Mouse (Mus musculus) ES-Bruce4 (cell line): ENCODE measurements around the gene Edrf1. TPM values are rescaled to one million over a fixed set of nuclear protein-coding genes. Genes with fewer than 3 reads are reported as not detected.

ENCODE experiments used
- H3K27ac ChIP-seq: 2 replicates; pipeline ENCODE4 v1.5.1; 2012; ENCODE audit warnings: low read length, inconsistent platforms; ENCODE audit not compliant: insufficient read depth
- H3K27me3 ChIP-seq: 2 replicates; pipeline ENCODE4 v1.6.1; 2012; ENCODE audit warnings: mild to moderate bottlenecking, low read length, inconsistent platforms; ENCODE audit not compliant: control insufficient read depth, poor library complexity, insufficient read depth, severe bottlenecking
- H3K36me3 ChIP-seq: 2 replicates; pipeline ENCODE4 v1.6.1; 2012; ENCODE audit warnings: inconsistent platforms, mild to moderate bottlenecking, low read length, moderate library complexity; ENCODE audit not compliant: control insufficient read depth, poor library complexity, insufficient read depth, severe bottlenecking
- H3K4me1 ChIP-seq: one replicate; pipeline ENCODE4 v1.8.1; 2011; ENCODE audit warnings: low read length; ENCODE audit not compliant: control insufficient read depth, insufficient read depth
- H3K4me3 ChIP-seq: 2 replicates; pipeline ENCODE4 v1.5.1; 2011; ENCODE audit warnings: low read depth, mild to moderate bottlenecking, low read length
- H3K9ac ChIP-seq: 2 replicates; pipeline ENCODE4 v1.6.1; 2012; ENCODE audit warnings: low read depth, mild to moderate bottlenecking, inconsistent platforms; ENCODE audit not compliant: poor library complexity, severe bottlenecking
- H3K9me3 ChIP-seq: replicated peaks from 2 replicates; pipeline ENCODE4 v1.6.1; 2012; ENCODE audit warnings: mild to moderate bottlenecking, low read length, inconsistent platforms; ENCODE audit not compliant: control insufficient read depth, poor library complexity, insufficient read depth, severe bottlenecking
- CTCF ChIP-seq: IDR thresholded peaks from one replicate; pipeline ENCODE4 v1.8.1; 2011; ENCODE audit warnings: low read depth, low read length
- EP300 ChIP-seq: IDR thresholded peaks from 2 replicates; pipeline ENCODE4 v1.6.1; 2011; ENCODE audit warnings: low read depth, low read length; ENCODE audit not compliant: insufficient read depth
- POLR2A ChIP-seq: IDR thresholded peaks from one replicate; pipeline ENCODE4 v1.8.1; 2011; ENCODE audit warnings: low read length; ENCODE audit not compliant: insufficient read depth
- polyA plus RNA-seq: library from polyadenylated mRNA; stranded (reverse); fragments of >200 nt; gene quantifications from 2 replicates; pipeline ENCODE4 v1.2.4, GENCODE M21; 2011; ENCODE audit warnings: low read depth; ENCODE audit not compliant: missing spikeins, insufficient read depth, insufficient read length

Edrf1 gene
- polyA plus RNA-seq, 1 experiment, result 26.1 TPM

GRCm38 (mm10) chr7:133607331-133607730 lies 30.0 kb upstream of the Edrf1 start:
- H3K9me3 ChIP-seq, result no peaks in the 10 kb centered on the region

GRCm38 (mm10) chr7:133607883-133608575 lies 29.3 kb upstream of the Edrf1 start:
- Histone ChIP-seq H3K9me3 (no peaks in the 10 kb centered on the region), H3K4me3 (no peak overlapping the region), H3K36me3 (no peaks in the 10 kb centered on the region), H3K27ac (no peak overlapping the region), H3K9ac (no peak overlapping the region), H3K4me1 (peaks cover 2% of the 10 kb centered on the region), H3K27me3 (no peaks in the 10 kb centered on the region)
- no peak for TF ChIP-seq POLR2A
- TF ChIP-seq EP300, result no peak
- no peak for TF ChIP-seq CTCF

More at GRCm38 (mm10) chr7:133607331-133607730, 30.0 kb upstream of the Edrf1 start:
- TF ChIP-seq EP300 (no peak), CTCF (no peak), POLR2A (no peak)
- no peaks in the 10 kb centered on the region for H3K36me3 ChIP-seq
- H3K27ac ChIP-seq, result no peak overlapping the region
- peaks cover 2% of the 10 kb centered on the region for H3K4me1 ChIP-seq
- no peak overlapping the region for H3K4me3 ChIP-seq
- H3K9ac ChIP-seq, result no peak overlapping the region
- no peaks in the 10 kb centered on the region for H3K27me3 ChIP-seq

- no peak for TF ChIP-seq CTCF
- no peak for TF ChIP-seq POLR2A
- TF ChIP-seq EP300, result no peak
- Histone ChIP-seq H3K36me3 (no peaks in the 10 kb centered on the region), H3K4me1 (peaks cover 2% of the 10 kb centered on the region), H3K27ac (no peak overlapping the region), H3K4me3 (no peak overlapping the region), H3K27me3 (no peaks in the 10 kb centered on the region), H3K9ac (no peak overlapping the region), H3K9me3 (no peaks in the 10 kb centered on the region)
These were observed 28.6 kb upstream of the Edrf1 start for GRCm38 (mm10) chr7:133608631-133609340.

GRCm38 (mm10) chr7:133609585-133609984 lies 27.8 kb upstream of the Edrf1 start:
- no peaks in the 10 kb centered on the region for H3K36me3 ChIP-seq
- no peaks in the 10 kb centered on the region for H3K9me3 ChIP-seq
- H3K9ac ChIP-seq, result no peak overlapping the region
- peaks cover 2% of the 10 kb centered on the region for H3K4me1 ChIP-seq
- H3K4me3 ChIP-seq, result no peak overlapping the region
- no peaks in the 10 kb centered on the region for H3K27me3 ChIP-seq
- no peak for TF ChIP-seq CTCF
- no peak for TF ChIP-seq EP300
- no peak for TF ChIP-seq POLR2A
- no peak overlapping the region for H3K27ac ChIP-seq

- Histone ChIP-seq H3K27me3 (no peaks in the 10 kb centered on the region), H3K9me3 (no peaks in the 10 kb centered on the region; the same call in 1 of the 2 replicates), H3K4me1 (no peaks in the 10 kb centered on the region), H3K36me3 (no peaks in the 10 kb centered on the region), H3K9ac (no peak overlapping the region), H3K4me3 (no peak overlapping the region), H3K27ac (no peak overlapping the region)
- no peak for TF ChIP-seq EP300
- no peak for TF ChIP-seq CTCF
- no peak for TF ChIP-seq POLR2A
These were observed 24.4 kb upstream of the Edrf1 start for GRCm38 (mm10) chr7:133612981-133613380.

GRCm38 (mm10) chr7:133620721-133621120 lies 16.6 kb upstream of the Edrf1 start:
- Histone ChIP-seq H3K9ac (no peak overlapping the region), H3K4me1 (no peaks in the 10 kb centered on the region), H3K27ac (no peak overlapping the region), H3K9me3 (no peaks in the 10 kb centered on the region; the same call in 1 of the 2 replicates), H3K36me3 (no peaks in the 10 kb centered on the region), H3K4me3 (no peak overlapping the region), H3K27me3 (no peaks in the 10 kb centered on the region)
- TF ChIP-seq CTCF, result peak; percentile 45
- TF ChIP-seq POLR2A, result no peak
- TF ChIP-seq EP300, result no peak
